Mouse (Mus musculus) induced T-regulatory cell, adult 2 months (primary cell): ENCODE results near the gene Srsf10.

Experiments used
- DNase-seq: peaks from one replicate; pipeline ENCODE4 v3.0.0-alpha.2; 2012; ENCODE audit warnings: low read depth

Srsf10 gene

DNA sequence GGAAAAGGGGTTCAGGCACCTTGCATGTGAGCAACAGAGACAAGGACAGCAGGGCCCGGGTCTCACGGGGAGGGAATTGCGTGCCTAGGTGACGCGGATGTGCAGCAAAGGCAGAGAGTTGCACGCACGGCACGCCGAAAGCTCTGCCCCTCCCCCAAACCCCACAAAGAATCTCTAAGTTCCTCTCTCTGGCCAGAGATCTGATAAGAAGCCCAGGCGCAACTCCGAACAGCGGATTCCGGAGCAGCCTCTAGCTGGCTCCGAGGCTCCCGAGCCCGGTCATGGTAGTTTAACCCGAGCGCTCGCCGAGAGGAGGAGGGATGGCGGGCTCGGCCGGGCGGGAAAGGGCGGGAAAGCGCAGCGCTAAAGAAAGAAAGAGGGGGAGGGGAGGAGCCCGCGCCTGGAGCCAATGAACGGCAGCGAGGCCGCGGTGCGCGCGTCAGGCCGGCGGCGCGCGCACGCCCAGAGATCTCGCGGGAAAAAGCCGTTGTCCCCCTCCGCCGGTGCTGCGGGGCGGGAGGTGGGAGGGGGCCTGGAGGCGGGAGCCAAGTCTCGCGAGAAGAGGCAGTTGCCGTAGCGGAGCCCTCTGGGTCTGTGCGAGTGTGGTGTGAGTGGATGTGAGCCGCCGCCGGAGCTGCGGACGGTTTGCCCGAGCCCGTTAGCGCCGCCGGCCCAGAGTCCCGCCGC, at the start of gene Srsf10:
TSS of gene Srsf10 (plus strand) at position 212 of the 687 bp plus-strand sequence.
- peak; percentile 98 for DNase-seq

GRCm38 (mm10) chr4:135814896-135815295, 40.7 kb upstream of the Srsf10 start:
- DNase-seq: peak; percentile 79

DNA sequence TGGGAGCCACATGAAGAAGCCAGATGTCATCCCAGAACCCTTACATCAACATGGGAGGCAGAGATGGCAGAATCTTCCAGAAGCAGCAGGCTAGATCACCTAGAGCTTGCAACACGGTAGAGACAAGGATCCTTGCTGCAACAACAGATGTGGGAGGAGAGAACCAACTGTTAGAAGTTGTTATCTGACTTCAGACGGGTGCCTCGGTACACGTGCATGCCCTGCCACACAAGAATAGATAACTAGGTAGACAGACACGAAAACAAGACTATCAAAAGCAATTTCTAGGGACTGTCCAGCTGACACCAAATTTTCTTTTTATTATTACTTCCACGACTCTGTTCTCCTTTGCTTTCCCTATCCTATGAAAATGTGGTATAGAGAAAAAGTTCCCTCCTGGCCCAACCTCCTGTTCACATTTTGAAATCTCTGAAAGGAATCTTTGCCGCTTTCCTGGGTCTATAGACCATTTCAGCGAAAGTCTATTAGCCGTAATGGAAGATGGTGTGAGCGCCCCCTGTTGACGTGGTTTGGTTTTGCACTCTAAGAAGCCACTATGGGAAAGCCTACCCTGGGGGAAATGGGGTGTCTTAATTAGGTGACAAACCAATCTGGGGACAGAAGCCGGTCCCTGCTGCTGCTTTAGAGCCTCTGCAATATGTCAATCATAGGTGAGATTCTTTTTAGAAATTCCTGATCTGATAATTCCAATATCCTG, 38.5 kb upstream of the Srsf10 start:
- DNase-seq: peak; percentile 83

DNA sequence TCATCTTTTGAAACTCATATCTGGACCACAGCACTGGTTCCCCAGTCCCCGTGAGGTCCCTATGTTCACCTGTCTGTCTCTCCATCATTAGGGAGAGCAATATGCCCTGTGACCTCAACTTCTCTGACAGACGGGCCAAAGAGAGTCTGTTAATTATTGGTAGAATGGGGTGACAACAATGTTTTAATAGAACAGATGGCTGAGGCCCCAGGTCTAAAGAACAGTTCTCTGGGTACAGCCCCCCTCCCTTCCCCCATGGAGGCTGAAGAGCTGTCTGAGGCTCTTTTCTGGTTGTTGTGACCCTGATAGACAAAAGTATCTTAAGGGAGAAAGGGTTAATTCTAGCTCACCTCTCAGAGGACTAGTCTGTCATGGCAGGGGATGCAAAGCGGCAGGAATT, 37.2 kb upstream of the Srsf10 start:
- DNase-seq: no peak

- DNase-seq: no peak
Measured at GRCm38 (mm10) chr4:135819826-135820526, 35.6 kb upstream of the Srsf10 start.

GRCm38 (mm10) chr4:135821772-135822171, 33.8 kb upstream of the Srsf10 start:
- DNase-seq: no peak

- peak; percentile 72 for DNase-seq
Measured at GRCm38 (mm10) chr4:135823298-135823697, 32.2 kb upstream of the Srsf10 start.

GRCm38 (mm10) chr4:135824254-135824653, 31.3 kb upstream of the Srsf10 start:
- no peak for DNase-seq

GRCm38 (mm10) chr4:135828491-135828890, 27.1 kb upstream of the Srsf10 start:
- no peak for DNase-seq

- DNase-seq: no peak
Measured at GRCm38 (mm10) chr4:135832070-135832469, 23.5 kb upstream of the Srsf10 start.

GRCm38 (mm10) chr4:135833301-135834123, 22.0 kb upstream of the Srsf10 start:
- DNase-seq: no peak

DNA sequence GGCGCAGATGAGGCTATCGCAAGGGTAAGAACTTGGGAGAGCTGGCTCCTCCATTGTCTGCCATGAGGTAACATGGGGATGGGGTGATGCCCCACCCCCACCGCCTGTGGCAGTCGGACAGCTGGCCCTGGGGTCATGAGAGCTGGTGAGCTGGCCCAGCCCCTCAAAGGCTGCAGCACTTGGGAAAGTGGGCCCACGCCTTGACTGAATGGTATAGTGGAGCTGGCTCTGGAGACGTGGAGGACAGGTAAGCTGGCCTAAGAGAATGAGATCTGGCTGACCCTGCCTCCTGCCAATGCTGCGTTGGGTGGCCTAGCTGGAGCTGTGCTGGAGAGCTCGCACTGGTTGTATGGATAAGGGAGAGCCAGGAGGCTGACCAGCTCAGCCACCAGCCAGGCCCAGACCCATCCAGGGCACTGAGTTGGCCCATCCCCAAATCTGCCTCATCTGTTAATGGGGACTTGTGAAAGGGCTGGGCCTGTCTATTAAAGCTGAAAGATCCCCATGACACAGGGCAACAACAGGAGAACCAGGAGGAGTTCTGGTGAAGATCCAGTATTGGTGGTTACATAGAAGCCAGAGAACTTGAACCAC, 21.3 kb upstream of the Srsf10 start:
- DNase-seq: no peak

- no peak for DNase-seq
Measured at GRCm38 (mm10) chr4:135838925-135839292, 16.6 kb upstream of the Srsf10 start.

- DNase-seq: no peak
Measured at GRCm38 (mm10) chr4:135839293-135840011, 16.1 kb upstream of the Srsf10 start.

DNA sequence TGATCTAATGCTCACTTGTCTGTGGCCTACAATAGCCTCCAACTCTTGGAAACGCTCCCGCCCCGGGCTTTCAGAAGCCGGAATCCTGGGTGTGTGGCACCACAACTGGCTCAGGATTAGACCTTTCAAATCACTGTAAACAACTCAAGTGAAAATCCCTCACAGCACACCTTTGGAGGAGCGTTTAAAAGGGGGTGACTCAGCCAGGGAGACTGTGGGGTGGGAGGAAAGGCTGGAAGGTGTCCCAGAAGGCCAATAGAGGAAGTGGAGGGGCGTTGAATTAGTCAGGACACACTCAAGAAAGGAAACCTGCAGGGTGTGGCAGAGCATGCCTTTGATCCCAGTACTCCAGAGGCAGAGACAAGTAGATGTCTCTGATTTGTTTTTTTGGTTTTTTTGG, 11.1 kb upstream of the Srsf10 start:
- DNase-seq: no peak

- no peak for DNase-seq
Measured at GRCm38 (mm10) chr4:135847581-135847980, 8.0 kb upstream of the Srsf10 start.

- DNase-seq: peak; percentile 51
Measured at GRCm38 (mm10) chr4:135850411-135851095, 5.0 kb upstream of the Srsf10 start.

- no peak for DNase-seq
Measured at GRCm38 (mm10) chr4:135851942-135852341, 3.6 kb upstream of the Srsf10 start.

DNA sequence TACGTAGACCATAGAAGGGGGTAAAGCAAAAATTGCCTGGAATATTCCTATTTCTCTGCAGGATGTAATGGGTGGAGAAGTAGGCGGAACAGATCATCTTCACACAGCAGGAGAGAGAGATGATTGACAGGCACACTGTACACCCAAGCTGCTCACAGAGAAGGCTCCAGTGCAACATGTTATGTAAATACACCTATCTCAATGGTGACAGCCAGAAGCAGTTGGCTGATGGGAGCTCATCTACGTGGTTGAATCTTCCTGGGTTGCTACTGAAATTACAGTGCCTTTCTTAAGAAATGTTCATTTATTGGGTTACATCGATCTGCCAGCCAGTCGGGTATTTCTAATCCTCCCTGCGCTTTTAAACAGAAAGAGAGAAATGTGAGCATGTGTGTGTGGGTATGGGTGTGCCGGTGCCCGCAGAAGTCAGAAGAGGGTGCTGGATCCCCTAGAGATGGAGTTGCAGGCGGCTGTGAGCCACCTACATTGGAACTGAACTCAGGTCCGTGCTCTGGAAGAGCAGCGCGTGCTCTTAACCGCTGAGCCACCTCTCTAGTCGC, 1.5 kb upstream of the Srsf10 start:
- DNase-seq: no peak

DNA sequence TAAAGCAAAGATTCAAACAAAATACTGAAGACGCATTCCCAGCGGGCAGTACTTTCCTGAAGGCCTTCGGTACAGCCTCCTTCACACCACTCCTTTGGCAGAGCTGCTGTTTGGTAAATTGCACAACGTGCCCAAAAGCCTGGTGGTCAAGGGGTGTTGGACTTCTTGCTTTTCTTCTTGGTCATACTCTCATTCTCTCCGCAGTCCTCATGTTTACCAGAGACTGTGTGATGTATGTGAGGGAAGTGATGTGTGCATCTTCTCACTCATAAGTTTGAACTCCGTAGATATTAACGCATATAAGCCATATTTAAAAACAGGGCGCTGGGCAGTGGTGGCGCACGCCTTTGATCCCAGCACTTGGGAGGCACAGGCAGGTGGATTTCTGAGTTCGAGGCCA, 917 bp upstream of the Srsf10 start:
- no peak for DNase-seq
